Mouse (Mus musculus): ENCODE results near the gene Ttc9b.
A peak's percentile ranks its signal among the peaks of the same experiment; 100 is the strongest.

The Ttc9b gene

GRCm38 (mm10) chr7:27687836-27688235 lies 34.1 kb downstream of the Ttc9b start:
- DNase-seq (ENCODE audit: low spot score in 2 of 2), result no peak

- DNase-seq (ENCODE audit: low spot score in 2 of 2), result no peak
These were observed 34.6 kb downstream of the Ttc9b start for GRCm38 (mm10) chr7:27688246-27688788.

GRCm38 (mm10) chr7:27688815-27689612 lies 35.3 kb downstream of the Ttc9b start, which contains the start of gene Zfp607b:
Gene Zfp607b (plus strand): TSS chr7:27689340.
- peak; percentile 65 to 91 for DNase-seq (ENCODE audit: low spot score in 2 of 2)

- peak in 1 of 2 experiments; percentile 58 for DNase-seq (ENCODE audit: low spot score in 2 of 2)
These were observed 37.4 kb downstream of the Ttc9b start for GRCm38 (mm10) chr7:27691076-27691475.

GRCm38 (mm10) chr7:27696711-27697110 lies 43.0 kb downstream of the Ttc9b start:
- DNase-seq (ENCODE audit: low spot score in 2 of 2), result no peak
